Mouse (Mus musculus) forebrain, embryonic 15.5 days (tissue): ENCODE measurements at regions not wholly inside any gene's neighbourhood (a gene's known extent, or its start where the extent isn't known, plus 50 kb on each side); places are given as distances from the start of the nearest gene placed in this dataset.
A peak's percentile ranks its signal among the peaks of the same experiment; 100 is the strongest.

Experiments used
- ATAC-seq: fragments of 200-750 bp; cut with Nextera tagmentation; replicated peaks from 2 replicates; pipeline ENCODE4 v1.8.0; 2017; ENCODE audit warnings: mild to moderate bottlenecking, moderate TSS enrichment, moderate library complexity
- H3K27ac ChIP-seq: fragments of 300-500 bp; sonication (generic); replicated peaks from 2 replicates; pipeline ENCODE4 v1.5.1; 2015; ENCODE audit warnings: mild to moderate bottlenecking, inconsistent platforms
- H3K27me3 ChIP-seq: fragments of 300-500 bp; sonication (generic); 2 replicates; pipeline ENCODE4 v1.6.1; 2015; ENCODE audit warnings: inconsistent platforms
- H3K36me3 ChIP-seq: fragments of 300-500 bp; sonication (generic); 2 replicates; pipeline ENCODE4 v1.6.1; 2015; ENCODE audit warnings: mild to moderate bottlenecking, inconsistent platforms
- H3K4me1 ChIP-seq: fragments of 300-500 bp; sonication (generic); 2 replicates; pipeline ENCODE4 v1.6.1; 2015; ENCODE audit warnings: inconsistent platforms
- H3K4me2 ChIP-seq: fragments of 300-500 bp; sonication (generic); replicated peaks from 2 replicates; pipeline ENCODE4 v1.6.1; 2015; ENCODE audit warnings: mild to moderate bottlenecking, inconsistent platforms
- H3K4me3 ChIP-seq: fragments of 300-500 bp; sonication (generic); 2 replicates; pipeline ENCODE4 v1.5.1; 2015; ENCODE audit warnings: mild to moderate bottlenecking, inconsistent platforms
- H3K9ac ChIP-seq: fragments of 300-500 bp; sonication (generic); replicated peaks from 2 replicates; pipeline ENCODE4 v1.6.1; 2015; ENCODE audit warnings: mild to moderate bottlenecking, inconsistent platforms
- H3K9me3 ChIP-seq: fragments of 300-500 bp; sonication (generic); 2 replicates; pipeline ENCODE4 v1.6.1; 2016; ENCODE audit warnings: inconsistent platforms
- WGBS: fragments of 180-500 bp; shearing (Covaris S2); methylation state at CpG from one replicate; pipeline ENCODE4 v1.1.7; 2015; ENCODE audit warnings: mixed read lengths; 5-methylcytosine and 5-hydroxymethylcytosine counted together

DNA sequence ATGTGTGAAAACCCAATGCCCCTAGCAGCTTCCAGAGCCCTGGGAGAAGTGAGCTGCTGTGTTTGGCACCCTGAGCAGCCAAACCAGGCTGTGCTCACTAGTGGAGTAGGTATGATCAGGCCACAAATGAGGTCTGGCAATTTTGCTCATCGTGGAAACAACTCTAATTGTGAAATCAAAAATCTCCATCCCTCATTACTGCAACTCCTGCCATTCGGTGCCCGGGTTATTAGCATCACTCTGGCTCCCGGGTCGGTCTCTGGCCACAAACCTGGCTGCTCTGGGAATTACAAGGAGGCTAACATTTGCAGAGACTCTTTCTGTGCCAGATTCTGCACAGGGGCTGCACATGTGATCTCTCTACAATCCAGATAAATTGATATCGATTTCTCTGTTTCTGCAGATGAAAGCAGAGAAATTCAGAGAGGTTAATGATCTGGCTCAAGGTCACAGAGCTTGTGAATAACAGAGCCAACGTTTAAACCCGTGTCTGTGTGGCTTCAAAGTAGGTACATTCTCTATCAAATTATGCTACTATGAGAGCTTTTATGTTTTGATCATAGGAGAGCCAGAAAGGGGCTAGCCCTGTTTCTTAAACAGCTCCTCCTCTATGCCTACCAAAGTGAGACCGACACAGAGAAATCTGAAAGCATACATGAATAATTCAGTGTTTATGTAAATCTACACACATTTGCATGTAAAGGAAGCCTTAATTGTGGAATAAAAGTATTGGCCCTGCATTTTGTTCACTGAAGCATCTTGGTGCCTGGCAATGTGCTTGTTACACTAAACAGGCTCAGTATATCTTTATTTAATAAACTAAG, 398.7 kb upstream of the Igfbp7 start:
- WGBS = 10% methylated on average over 9 of the region's 9 CpGs
- Histone ChIP-seq H3K27ac (peak overlapping the region; percentile 83), H3K4me3 (no peak overlapping the region), H3K27me3 (no peaks in the 10 kb centered on the region; the same call in 1 of the 2 replicates), H3K4me1 (peaks cover 22% of the 10 kb centered on the region), H3K4me2 (no peak overlapping the region; the same call in 1 of the 2 replicates), H3K36me3 (no peaks in the 10 kb centered on the region), H3K9me3 (no peaks in the 10 kb centered on the region), H3K9ac (no peak overlapping the region)
- ATAC-seq = peak; percentile 85

DNA sequence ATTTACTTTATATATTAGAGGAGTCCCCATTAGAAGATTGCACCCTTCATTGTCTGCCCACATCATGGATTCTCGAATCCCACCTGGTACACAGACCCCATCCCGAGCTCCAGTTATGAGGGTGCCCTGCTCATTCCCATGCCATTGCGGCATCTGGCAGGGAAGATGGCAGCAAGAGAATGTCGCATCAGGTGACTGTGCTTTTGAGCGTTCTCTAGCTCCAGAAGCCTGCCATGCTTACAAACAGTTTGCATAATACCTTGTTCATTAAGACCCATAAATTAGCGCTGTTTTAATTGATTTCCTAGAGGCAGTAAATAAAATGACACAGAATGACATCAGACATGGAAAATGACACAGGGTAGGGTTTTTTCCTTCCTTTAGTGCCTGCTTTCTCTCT, 398.0 kb upstream of the Igfbp7 start:
- Histone ChIP-seq H3K27me3 (no peaks in the 10 kb centered on the region; the same call in 1 of the 2 replicates), H3K36me3 (no peaks in the 10 kb centered on the region), H3K4me3 (no peak overlapping the region), H3K9ac (no peak overlapping the region), H3K9me3 (no peaks in the 10 kb centered on the region), H3K4me1 (peaks cover 22% of the 10 kb centered on the region), H3K4me2 (no peak overlapping the region), H3K27ac (peak overlapping the region; percentile 83)
- ATAC-seq = peak; percentile 64
- WGBS = 41% methylated on average over 6 of the region's 6 CpGs

DNA sequence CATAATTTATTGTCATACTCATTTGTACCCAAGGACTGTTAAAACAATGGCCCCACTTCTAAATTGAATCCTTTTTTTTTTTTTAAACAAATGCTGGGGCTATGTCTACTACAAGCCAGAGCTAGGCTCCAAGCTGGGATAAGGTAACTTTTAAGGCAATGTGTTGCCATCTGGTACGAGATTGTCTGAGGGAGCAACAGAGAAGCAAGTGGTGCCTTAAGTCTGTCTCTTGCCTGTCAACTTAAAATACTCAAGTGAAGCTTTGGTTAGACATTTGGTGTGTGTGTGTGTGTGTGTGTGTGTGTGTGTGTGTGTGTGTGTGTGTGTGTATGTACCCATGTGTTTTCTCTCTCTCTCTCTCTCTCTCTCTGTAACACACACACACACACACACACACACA, 397.5 kb upstream of the Igfbp7 start:
- H3K9ac ChIP-seq = no peak overlapping the region
- no peak overlapping the region for H3K4me3 ChIP-seq
- no peak overlapping the region for H3K4me2 ChIP-seq
- H3K9me3 ChIP-seq = no peaks in the 10 kb centered on the region
- 72% methylated on average over 1 of the region's 1 CpGs for WGBS
- peaks cover 22% of the 10 kb centered on the region for H3K4me1 ChIP-seq
- ATAC-seq = no peak
- H3K27me3 ChIP-seq = no peaks in the 10 kb centered on the region; the same call in 1 of the 2 replicates
- H3K27ac ChIP-seq = peak overlapping the region; percentile 83
- H3K36me3 ChIP-seq = no peaks in the 10 kb centered on the region

DNA sequence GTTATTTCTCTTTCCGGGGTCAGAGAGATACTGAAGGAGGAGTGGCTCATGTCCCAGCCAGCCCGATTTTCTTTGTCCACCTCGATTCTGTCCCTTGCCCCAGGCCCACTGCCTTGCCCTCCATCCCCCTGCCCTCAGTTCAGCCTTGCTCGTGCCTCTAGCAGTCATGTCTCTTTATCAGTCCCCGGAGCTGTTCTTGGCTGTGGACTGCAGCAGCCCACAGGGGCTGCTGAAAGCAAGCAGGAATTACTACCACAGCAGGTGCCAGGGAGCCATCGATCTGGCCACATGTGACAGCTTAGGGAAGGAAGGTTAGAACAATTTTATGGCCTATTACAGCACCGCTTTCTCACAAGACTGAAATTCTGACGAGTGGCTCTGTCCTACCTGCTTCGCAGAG, 396.3 kb upstream of the Igfbp7 start:
- Histone ChIP-seq H3K9me3 (no peaks in the 10 kb centered on the region), H3K9ac (no peak overlapping the region), H3K4me2 (no peak overlapping the region), H3K36me3 (no peaks in the 10 kb centered on the region), H3K27ac (no peak overlapping the region), H3K4me1 (peaks cover 18% of the 10 kb centered on the region), H3K4me3 (no peak overlapping the region), H3K27me3 (no peaks in the 10 kb centered on the region; the same call in 1 of the 2 replicates)
- 63% methylated on average over 9 of the region's 9 CpGs for WGBS
- no peak for ATAC-seq

DNA sequence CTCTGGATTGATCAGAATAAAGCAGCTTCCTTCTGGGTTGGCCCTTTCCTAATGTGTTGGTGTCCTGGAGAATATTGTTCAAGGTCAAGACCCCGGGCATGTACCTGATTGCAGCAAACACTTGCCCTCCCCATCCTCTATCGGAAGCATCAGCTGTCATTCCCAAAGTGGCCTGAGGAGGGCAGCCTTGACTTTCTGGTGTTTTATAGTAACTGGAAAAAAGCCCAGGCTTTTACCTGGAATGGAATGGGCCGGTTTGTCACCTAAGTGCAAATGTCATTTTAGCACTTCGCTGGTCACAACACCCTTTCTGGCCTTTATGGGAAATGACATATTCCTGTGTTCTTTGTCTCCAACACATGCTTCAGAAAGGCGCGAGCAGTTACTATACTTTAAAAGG, 395.7 kb upstream of the Igfbp7 start:
- ATAC-seq = no peak
- Histone ChIP-seq H3K9me3 (no peaks in the 10 kb centered on the region), H3K4me2 (no peak overlapping the region), H3K27ac (no peak overlapping the region), H3K36me3 (no peaks in the 10 kb centered on the region), H3K9ac (no peak overlapping the region), H3K4me1 (peaks cover 18% of the 10 kb centered on the region), H3K27me3 (no peaks in the 10 kb centered on the region; the same call in 1 of the 2 replicates), H3K4me3 (no peak overlapping the region)
- WGBS = 49% methylated on average over 6 of the region's 6 CpGs

DNA sequence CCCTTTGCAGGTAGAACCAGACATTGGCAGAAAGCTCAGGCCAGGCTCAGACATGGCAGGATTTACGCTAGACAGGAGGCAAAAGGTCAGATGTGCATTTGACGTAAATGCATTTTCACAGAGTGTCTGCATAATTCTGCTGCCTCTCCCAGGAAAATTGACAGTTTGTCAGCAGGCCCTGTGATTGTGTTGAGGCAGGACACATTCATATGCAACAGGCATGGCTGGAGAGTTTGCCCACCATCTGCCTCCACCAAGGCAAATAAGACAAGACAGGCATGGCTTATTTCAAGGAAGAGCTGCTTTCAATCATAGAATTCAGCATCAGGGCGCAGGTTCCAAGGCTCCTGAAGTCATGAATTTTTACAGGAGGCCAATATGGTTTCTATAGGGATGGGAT, 389.1 kb upstream of the Igfbp7 start:
- Histone ChIP-seq H3K9me3 (no peaks in the 10 kb centered on the region), H3K4me2 (no peak overlapping the region), H3K4me3 (no peak overlapping the region), H3K27ac (no peak overlapping the region), H3K27me3 (no peaks in the 10 kb centered on the region), H3K4me1 (0 out of 2 replicates have a peak, but pooled peaks cover 4% of the 10 kb centered on the region), H3K9ac (no peak overlapping the region), H3K36me3 (no peaks in the 10 kb centered on the region)
- WGBS = 76% methylated on average over 3 of the region's 3 CpGs
- ATAC-seq = no peak

DNA sequence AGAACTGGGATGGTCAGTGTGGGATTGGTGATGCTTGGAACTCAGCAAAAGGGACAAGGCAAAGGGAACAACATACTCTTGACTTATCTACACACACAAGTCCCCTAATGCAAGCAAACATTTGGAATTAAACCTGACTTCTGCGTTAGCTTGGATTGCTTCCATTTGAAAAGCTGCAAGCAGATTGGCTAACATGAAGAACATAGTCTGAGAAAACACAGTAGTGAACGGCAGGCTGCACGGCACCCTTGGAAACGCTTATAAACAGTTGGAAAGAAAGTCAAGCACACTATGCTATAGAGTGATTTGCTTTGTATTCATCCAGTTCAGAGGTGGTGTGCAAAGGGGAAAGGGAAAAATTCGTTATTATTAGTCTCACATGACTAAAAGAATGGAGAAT, 387.9 kb upstream of the Igfbp7 start:
- no peak overlapping the region for H3K4me2 ChIP-seq
- H3K4me3 ChIP-seq = no peak overlapping the region
- no peak overlapping the region for H3K9ac ChIP-seq
- H3K36me3 ChIP-seq = no peaks in the 10 kb centered on the region
- no peak for ATAC-seq
- H3K27me3 ChIP-seq = no peaks in the 10 kb centered on the region
- 66% methylated on average over 5 of the region's 5 CpGs for WGBS
- H3K9me3 ChIP-seq = no peaks in the 10 kb centered on the region
- H3K27ac ChIP-seq = no peak overlapping the region
- 0 out of 2 replicates have a peak, but pooled peaks cover 4% of the 10 kb centered on the region for H3K4me1 ChIP-seq

DNA sequence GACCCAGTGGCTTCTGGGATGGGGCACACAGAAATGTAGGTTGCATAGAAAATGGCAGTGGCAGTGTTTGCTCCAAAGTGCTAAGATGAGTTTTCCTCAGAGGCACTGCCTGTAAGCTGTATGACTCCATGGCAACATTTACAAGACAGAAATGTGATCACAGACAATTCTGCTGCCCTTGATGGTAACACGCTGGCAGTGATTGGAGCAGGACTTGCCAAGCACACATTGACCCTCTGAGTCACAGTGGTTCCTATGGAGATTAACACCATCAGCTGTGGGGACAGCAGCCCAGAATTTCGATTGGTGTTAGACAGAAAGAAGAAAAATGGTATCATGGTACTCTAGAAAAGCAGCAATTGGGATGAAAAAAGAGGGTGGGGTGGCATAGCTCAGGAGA, 376.1 kb upstream of the Igfbp7 start:
- no peaks in the 10 kb centered on the region for H3K9me3 ChIP-seq
- no peaks in the 10 kb centered on the region for H3K4me1 ChIP-seq
- no peaks in the 10 kb centered on the region for H3K36me3 ChIP-seq
- no peak overlapping the region for H3K9ac ChIP-seq
- no peak overlapping the region for H3K27ac ChIP-seq
- H3K27me3 ChIP-seq = no peaks in the 10 kb centered on the region
- WGBS = 59% methylated on average over 2 of the region's 2 CpGs
- H3K4me3 ChIP-seq = no peak overlapping the region
- H3K4me2 ChIP-seq = no peak overlapping the region
- no peak for ATAC-seq

DNA sequence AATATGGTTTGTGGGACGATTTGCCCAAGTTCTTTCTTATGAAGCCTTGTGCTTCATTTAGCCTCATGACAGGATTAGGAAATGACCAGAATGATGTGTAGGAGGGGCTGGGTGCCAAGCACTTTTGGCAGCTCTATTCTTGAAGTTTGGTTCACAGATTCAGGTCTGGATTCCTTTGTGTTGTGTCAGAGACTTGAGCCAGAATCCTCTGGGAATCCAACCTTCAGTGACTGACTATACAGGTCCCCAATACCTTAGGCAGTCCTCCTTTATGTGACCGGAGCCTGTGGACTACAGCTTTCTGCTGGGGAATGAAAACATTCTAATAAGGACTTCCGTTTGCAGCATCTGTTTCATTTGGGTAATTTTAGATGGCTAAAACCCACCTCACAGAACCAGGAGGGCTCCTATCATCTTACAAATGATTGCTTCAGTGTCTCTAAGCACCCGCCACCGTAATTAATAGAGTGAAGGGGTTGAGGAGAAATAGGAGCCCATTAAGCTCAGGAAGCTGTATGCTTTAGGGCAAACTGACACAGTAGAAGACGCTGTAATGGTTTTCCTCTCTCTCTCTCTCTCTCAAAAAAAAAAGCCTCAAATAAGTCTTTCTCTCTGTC, 354.7 kb upstream of the Igfbp7 start:
- no peak overlapping the region for H3K4me3 ChIP-seq
- H3K4me2 ChIP-seq = no peak overlapping the region
- no peaks in the 10 kb centered on the region for H3K27me3 ChIP-seq
- H3K36me3 ChIP-seq = no peaks in the 10 kb centered on the region
- peak; percentile 71; the same call in 1 of the 2 replicates for ATAC-seq
- peaks cover 6% of the 10 kb centered on the region; the same call in 1 of the 2 replicates for H3K4me1 ChIP-seq
- no peaks in the 10 kb centered on the region for H3K9me3 ChIP-seq
- no peak overlapping the region for H3K9ac ChIP-seq
- 42% methylated on average over 6 of the region's 6 CpGs for WGBS
- H3K27ac ChIP-seq = peak overlapping the region; percentile 35; the same call in 1 of the 2 replicates

DNA sequence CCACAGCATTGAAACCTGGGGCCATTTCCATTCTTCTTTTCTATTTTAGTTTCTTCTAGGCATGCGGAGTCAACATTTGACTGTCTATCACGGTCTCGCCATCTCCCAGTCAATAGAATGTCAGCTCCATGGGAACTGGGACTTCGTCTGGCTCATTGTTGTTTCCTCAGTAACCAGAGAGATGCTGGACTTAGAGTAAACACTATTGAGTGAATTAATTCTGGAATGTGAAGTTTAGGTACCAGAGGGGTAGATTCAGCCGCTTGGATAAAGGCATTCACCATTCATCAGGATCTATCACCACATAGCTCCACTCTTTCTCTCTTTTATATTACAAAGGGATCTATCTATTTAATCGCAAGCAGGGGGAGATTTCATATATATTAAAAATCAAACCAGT, 354.2 kb upstream of the Igfbp7 start:
- Histone ChIP-seq H3K9ac (no peak overlapping the region), H3K4me3 (no peak overlapping the region), H3K9me3 (no peaks in the 10 kb centered on the region), H3K4me1 (peaks cover 6% of the 10 kb centered on the region; the same call in 1 of the 2 replicates), H3K27me3 (no peaks in the 10 kb centered on the region), H3K27ac (no peak overlapping the region; the same call in 1 of the 2 replicates), H3K36me3 (no peaks in the 10 kb centered on the region), H3K4me2 (no peak overlapping the region)
- peak; percentile 61; the same call in 1 of the 2 replicates for ATAC-seq
- WGBS = 55% methylated on average over 6 of the region's 6 CpGs

DNA sequence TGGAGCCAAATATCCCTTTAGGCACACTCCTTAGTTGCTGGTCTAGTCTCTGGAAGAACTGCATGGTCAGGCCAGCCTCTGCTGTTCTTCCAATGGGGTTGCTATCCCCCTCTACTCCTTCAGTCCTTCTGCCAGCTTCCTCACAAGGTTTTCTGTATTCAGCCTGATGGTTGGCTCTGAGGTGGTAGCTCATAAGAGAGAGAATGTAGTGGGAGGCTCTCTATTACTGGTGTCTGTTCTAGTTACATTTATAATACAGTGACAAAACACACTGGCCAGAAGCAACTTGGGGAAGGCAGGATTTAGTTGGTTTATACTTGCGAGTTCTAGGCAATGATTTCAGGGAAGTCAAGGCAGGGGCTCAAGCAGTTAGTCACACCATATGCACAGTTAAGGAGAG, 341.1 kb upstream of the Igfbp7 start:
- H3K4me2 ChIP-seq = no peak overlapping the region
- H3K9ac ChIP-seq = no peak overlapping the region
- H3K4me3 ChIP-seq = no peak overlapping the region
- WGBS = 94% methylated on average over 1 of the region's 1 CpGs
- H3K27ac ChIP-seq = no peak overlapping the region
- ATAC-seq = no peak
- H3K27me3 ChIP-seq = no peaks in the 10 kb centered on the region
- no peaks in the 10 kb centered on the region for H3K4me1 ChIP-seq
- H3K9me3 ChIP-seq = no peaks in the 10 kb centered on the region
- H3K36me3 ChIP-seq = no peaks in the 10 kb centered on the region

DNA sequence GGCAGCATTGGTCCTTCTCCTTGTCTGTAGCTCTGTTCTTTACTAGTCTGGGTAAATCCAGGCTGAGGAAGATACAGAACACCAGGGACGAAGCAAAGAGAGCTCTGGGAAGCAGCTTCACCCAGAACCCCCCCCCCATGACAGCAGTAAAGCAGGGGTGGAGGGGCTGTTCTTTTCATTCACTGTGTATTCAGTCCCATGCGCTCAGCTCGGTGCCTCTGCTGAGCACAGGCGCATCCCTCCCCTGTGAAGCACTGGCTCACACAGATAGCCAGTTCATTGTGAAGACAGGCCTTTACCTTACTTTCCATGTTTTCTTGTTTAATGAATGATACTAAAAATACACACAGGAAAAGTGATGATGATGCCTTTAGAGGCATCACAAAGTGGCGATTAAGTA, 338.8 kb upstream of the Igfbp7 start:
- peak; percentile 68 for ATAC-seq
- peaks cover 8% of the 10 kb centered on the region; the same call in 1 of the 2 replicates for H3K4me1 ChIP-seq
- no peak overlapping the region for H3K4me2 ChIP-seq
- H3K27ac ChIP-seq = no peak overlapping the region
- no peak overlapping the region for H3K9ac ChIP-seq
- no peak overlapping the region for H3K4me3 ChIP-seq
- no peaks in the 10 kb centered on the region for H3K9me3 ChIP-seq
- H3K27me3 ChIP-seq = no peaks in the 10 kb centered on the region
- 63% methylated on average over 5 of the region's 5 CpGs for WGBS
- no peaks in the 10 kb centered on the region for H3K36me3 ChIP-seq
